Mouse (Mus musculus): ENCODE measurements around the gene Rrad.

The Rrad gene

GRCm38 (mm10) chr8:104629306-104630110, 1.6 kb downstream of the Rrad start:
- TF ChIP-seq GATA4 (IDR thresholded peaks at IDR 0.05; ENCODE audit: insufficient replicate concordance, low read length) = no peak

- TF ChIP-seq GATA4 (IDR thresholded peaks at IDR 0.05; ENCODE audit: insufficient replicate concordance, low read length) = no peak
Measured at GRCm38 (mm10) chr8:104628402-104628801, 2.7 kb downstream of the Rrad start.

- TF ChIP-seq GATA4 (IDR thresholded peaks at IDR 0.05; ENCODE audit: insufficient replicate concordance, low read length) = no peak
Measured at GRCm38 (mm10) chr8:104627065-104627740, 3.9 kb downstream of the Rrad start.

GRCm38 (mm10) chr8:104624161-104624560, 7.0 kb downstream of the Rrad start, which contains the start of gene Cdh16:
Cdh16 (minus strand) TSS chr8:104624396.
- no peak for TF ChIP-seq GATA4 (IDR thresholded peaks at IDR 0.05; ENCODE audit: insufficient replicate concordance, low read length)

- no peak for TF ChIP-seq GATA4 (IDR thresholded peaks at IDR 0.05; ENCODE audit: insufficient replicate concordance, low read length)
Measured at GRCm38 (mm10) chr8:104620765-104621164, 10.4 kb downstream of the Rrad start.

- no peak for TF ChIP-seq GATA4 (IDR thresholded peaks at IDR 0.05; ENCODE audit: insufficient replicate concordance, low read length)
Measured at GRCm38 (mm10) chr8:104613119-104613518, 18.0 kb downstream of the Rrad start.

- TF ChIP-seq GATA4 (IDR thresholded peaks at IDR 0.05; ENCODE audit: insufficient replicate concordance, low read length) = no peak
Measured at GRCm38 (mm10) chr8:104611613-104612012, 19.5 kb downstream of the Rrad start.

GRCm38 (mm10) chr8:104610185-104610766, 20.9 kb downstream of the Rrad start:
- TF ChIP-seq GATA4 (IDR thresholded peaks at IDR 0.05; ENCODE audit: insufficient replicate concordance, low read length) = no peak

- TF ChIP-seq GATA4 (IDR thresholded peaks at IDR 0.05; ENCODE audit: insufficient replicate concordance, low read length) = no peak
Measured at GRCm38 (mm10) chr8:104609222-104609621, 21.9 kb downstream of the Rrad start.

- no peak for TF ChIP-seq GATA4 (IDR thresholded peaks at IDR 0.05; ENCODE audit: insufficient replicate concordance, low read length)
Measured at GRCm38 (mm10) chr8:104607944-104608343, 23.2 kb downstream of the Rrad start.

GRCm38 (mm10) chr8:104606329-104606728, 24.8 kb downstream of the Rrad start:
- no peak for TF ChIP-seq GATA4 (IDR thresholded peaks at IDR 0.05; ENCODE audit: insufficient replicate concordance, low read length)

GRCm38 (mm10) chr8:104603245-104603593, 27.9 kb downstream of the Rrad start:
- TF ChIP-seq GATA4 (IDR thresholded peaks at IDR 0.05; ENCODE audit: insufficient replicate concordance, low read length) = no peak

GRCm38 (mm10) chr8:104602468-104603244, 28.5 kb downstream of the Rrad start:
- peak; percentile 31; the same call in 1 of the 2 replicates for TF ChIP-seq GATA4 (IDR thresholded peaks at IDR 0.05; ENCODE audit: insufficient replicate concordance, low read length)

- no peak for TF ChIP-seq GATA4 (IDR thresholded peaks at IDR 0.05; ENCODE audit: insufficient replicate concordance, low read length)
Measured at GRCm38 (mm10) chr8:104601941-104602371, 29.2 kb downstream of the Rrad start.

- TF ChIP-seq GATA4 (IDR thresholded peaks at IDR 0.05; ENCODE audit: insufficient replicate concordance, low read length) = no peak
Measured at GRCm38 (mm10) chr8:104601386-104601785, 29.7 kb downstream of the Rrad start.
